Mouse (Mus musculus): ENCODE measurements around the gene Rora. TPM values are rescaled to one million over a fixed set of nuclear protein-coding genes. Genes with fewer than 3 reads are reported as not detected.
A peak's percentile ranks its signal among the peaks of the same experiment; 100 is the strongest.

The Rora gene
- total RNA-seq, 2 experiments from 2014 or later: 0.38 to 2.1 TPM

DNA sequence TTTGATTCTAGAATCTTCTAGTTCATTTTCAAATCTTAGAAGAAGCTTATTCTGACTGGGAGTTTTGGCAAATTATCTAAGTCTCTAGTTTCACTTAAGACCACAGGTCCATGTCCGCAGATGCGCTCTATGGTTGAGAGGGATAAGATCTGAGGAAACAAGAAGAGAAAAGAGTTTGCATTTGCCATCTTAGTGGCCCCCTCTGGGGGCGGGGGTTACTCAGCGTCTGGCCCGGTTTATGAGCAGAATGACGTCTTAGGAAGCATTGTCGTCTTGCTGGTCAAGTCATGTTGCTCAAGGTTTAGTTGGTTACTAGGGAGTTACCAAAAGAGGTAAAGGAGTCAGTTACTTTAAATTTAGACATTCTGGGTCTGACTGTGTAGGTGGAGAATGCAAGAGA lies 686.8 kb downstream of the Rora start:
- no peak for ATAC-seq (replicated peaks; ENCODE audit: low FRiP score, poor library complexity, severe bottlenecking)

DNA sequence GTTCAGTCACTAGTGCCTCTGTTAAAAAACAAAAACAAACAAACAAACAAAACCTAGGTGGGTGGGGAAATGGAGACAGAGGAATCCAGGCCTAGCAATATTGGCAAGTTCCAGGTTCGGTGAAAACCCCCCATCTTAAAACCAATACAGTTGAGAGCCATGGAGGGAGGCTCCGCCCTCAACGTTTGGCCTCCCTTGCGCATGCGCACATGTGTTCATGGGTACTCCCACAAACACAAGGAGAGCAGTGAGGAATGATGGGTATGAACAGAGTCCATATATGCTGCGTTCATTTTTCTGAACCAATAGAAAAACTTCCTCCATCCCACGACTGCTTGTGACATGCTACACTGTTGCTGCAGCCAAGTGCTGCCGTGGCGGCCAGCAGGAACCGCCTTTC lies 690.3 kb downstream of the Rora start:
- no peak for ATAC-seq (replicated peaks; ENCODE audit: low FRiP score, poor library complexity, severe bottlenecking)

DNA sequence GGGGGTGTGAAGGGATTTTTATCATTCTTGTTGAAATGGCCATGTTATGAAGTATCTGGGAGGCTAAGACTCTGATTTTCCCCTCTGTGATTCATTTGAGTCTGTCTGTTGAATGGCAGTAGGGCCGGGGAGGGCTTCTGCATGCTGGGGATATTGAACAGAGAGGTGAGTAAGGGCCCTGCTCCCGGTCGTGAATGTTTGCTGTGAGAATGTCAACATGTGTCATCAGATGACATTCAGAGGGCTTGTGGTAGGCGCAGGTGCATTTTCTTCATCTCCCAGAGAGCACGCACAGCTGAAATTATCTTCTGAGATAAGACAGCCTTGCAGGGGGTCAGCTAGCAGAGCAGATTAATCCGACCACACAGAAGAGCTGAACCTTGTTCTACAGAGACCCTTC lies 692.0 kb downstream of the Rora start:
- ATAC-seq (replicated peaks; ENCODE audit: low FRiP score, poor library complexity, severe bottlenecking): no peak

DNA sequence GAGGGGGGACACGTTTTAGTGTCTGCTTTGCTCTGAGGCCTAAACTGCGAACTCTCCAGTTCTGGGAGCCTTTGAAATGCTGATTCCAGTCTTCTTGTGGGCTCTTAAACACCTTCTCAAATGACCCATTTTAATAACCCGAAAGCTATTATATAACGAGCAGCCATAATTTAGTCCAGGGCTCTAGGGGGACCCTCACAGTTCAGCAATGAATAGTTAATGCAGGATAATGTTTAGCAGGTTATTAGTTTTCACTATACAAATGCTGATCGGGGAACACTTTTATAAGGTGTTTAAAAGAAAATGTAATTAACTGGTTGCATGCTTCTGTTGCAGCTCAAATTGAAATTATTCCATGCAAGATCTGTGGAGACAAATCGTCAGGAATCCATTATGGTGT lies 694.2 kb downstream of the Rora start:
- no peak for ATAC-seq (replicated peaks; ENCODE audit: low FRiP score, poor library complexity, severe bottlenecking)

DNA sequence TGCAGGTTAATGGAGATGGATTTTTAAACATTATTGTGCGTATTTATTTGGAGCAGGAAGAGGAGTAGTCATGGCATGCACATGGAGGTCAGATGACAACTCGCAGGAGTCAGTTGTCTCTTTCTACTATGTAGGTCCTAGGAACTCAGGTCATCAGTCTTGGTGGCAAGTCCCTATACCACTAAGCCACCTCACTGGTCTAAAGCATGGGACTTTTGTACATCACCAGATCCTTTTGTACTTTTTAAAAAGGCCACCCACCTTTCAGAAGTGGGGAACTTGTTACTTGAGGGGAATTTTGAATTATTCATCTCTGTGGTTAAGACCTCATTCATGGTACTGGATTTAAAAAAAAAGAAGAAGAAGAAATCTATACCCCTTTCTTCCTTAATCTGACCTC lies 696.0 kb downstream of the Rora start:
- ATAC-seq (replicated peaks; ENCODE audit: low FRiP score, poor library complexity, severe bottlenecking): no peak

DNA sequence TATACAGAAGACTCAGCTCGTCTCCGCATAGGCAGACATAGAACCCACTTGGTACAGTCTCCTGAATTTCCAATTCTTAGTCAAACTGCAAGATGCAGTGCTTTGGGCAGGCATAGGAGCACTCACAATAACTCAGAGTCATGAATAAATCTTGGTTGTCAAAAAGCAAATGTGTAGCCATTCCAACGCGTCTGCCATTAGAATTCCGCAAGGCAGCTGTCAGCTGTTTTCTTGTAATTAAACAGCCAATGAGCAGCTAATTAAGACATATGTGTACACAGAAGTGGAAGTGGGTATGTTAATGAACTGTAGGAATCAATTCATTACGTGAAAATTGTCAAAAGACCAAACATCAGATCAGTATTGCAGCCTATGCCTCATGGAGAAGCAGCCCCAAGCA lies 700.6 kb downstream of the Rora start:
- ATAC-seq (replicated peaks; ENCODE audit: low FRiP score, poor library complexity, severe bottlenecking): no peak

DNA sequence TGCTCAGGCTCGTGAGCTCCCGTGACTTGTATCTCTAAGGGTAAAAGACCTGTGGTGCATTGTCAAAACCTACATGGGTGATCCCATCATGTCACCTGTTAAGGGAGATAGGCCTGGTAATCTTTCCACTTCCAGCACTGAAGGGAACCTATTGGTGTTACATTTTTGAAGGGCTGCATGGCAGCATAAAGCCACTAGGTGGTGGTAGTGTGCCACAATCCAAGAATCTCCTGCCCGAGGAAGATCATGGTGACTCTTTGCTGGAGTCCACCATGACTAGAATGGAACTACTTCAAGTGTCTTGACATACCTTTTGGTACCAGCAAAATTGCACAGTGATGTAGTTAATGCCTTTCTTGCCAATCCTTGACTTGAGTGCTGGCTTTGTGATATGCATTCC lies 704.2 kb downstream of the Rora start:
- no peak; the same call in 1 of the 2 replicates for ATAC-seq (replicated peaks; ENCODE audit: low FRiP score, poor library complexity, severe bottlenecking)

DNA sequence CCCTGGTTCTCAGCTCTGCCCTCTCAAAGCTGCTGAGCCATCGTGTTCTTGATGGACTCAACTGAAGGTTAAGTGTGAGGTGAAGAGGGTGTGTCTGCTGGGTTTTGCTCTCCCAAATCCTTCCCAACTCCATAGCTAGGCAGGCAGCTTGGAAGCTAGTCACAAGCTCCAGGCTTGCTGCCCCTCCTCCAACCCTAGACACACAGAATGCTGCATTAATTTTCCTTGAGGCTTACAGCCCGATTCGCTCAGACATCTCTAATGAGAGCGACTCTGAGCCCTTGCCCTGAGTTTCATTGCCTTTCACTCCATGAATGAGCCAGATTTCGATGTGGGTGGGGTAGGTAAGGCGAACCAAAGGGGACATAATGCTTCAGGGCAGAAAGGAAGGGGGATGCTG lies 705.2 kb downstream of the Rora start:
- ATAC-seq (replicated peaks; ENCODE audit: low FRiP score, poor library complexity, severe bottlenecking): no peak

DNA sequence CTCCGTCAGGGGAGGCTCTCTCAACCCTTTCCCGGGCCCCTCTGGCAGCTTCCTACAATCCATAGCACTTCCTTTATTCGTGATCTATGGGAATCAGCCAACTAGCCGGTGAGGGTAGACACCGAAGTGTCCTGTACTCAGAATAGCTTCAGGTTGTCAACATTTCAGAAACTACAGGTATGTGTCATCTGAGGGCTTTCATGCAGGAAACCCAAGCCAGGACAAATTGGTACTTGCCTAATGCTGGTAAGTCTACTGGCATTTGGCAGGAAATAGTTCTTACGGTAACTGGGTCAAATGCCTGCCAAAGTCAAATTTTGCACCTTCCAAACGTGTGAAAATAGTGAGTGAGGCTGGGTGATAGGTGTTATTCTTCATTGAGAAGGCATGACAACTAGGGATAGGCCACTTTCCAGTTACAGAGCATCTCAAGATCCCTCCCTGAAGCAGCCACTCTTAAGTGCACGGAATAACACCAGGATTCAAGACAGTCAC lies 708.4 kb downstream of the Rora start:
- ATAC-seq (replicated peaks; ENCODE audit: low FRiP score, poor library complexity, severe bottlenecking): no peak

DNA sequence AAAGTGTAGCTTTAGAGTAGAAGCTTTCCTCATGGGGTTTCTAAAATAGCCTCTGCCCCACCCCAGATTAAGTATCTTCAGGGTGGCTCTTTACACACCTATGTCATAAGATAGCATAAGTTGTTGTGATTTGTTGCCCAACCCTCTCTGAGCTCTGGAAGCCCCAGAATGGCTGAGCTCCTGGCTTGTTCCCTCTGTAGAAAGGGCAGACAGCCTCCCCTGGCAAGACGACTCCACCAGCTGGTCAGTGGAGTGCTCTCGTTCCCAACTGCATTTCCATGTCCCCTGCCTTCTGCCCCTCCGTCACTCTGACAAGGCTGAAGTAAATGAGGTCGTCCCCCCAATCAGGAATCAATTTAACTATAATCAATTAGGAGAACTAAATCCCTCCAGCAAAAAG lies 709.2 kb downstream of the Rora start:
- no peak for ATAC-seq (replicated peaks; ENCODE audit: low FRiP score, poor library complexity, severe bottlenecking)

DNA sequence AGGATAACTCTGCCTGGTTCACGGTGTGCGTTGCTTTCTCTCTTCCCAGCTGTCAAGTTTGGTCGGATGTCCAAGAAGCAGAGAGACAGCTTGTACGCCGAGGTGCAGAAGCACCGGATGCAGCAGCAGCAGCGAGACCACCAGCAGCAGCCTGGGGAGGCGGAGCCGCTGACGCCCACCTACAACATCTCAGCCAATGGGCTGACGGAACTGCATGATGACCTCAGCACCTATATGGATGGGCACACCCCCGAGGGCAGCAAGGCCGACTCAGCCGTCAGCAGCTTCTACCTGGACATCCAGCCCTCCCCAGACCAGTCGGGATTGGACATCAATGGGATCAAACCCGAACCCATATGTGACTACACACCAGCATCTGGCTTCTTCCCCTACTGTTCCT lies 710.5 kb downstream of the Rora start:
- ATAC-seq (replicated peaks; ENCODE audit: low FRiP score, poor library complexity, severe bottlenecking): no peak

DNA sequence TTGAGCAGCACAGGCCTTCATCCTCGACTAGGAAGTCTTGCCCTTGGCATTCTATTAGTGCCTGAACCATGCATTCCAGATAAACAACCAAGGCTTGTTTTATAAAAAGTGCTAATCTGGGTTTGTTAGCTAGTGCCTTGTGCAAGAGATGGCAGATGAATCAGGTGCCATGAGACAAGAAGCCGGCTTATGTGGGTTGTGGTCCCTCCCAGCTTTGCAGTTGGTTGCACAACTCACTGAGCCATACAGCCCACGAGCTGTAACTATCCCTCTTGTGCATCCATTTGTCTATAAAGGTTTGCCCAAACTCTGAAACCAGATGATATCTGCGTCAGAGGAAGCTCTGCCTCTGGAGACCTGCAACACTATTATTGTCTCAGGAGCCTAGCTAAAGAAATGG lies 713.5 kb downstream of the Rora start:
- no peak for ATAC-seq (replicated peaks; ENCODE audit: low FRiP score, poor library complexity, severe bottlenecking)

DNA sequence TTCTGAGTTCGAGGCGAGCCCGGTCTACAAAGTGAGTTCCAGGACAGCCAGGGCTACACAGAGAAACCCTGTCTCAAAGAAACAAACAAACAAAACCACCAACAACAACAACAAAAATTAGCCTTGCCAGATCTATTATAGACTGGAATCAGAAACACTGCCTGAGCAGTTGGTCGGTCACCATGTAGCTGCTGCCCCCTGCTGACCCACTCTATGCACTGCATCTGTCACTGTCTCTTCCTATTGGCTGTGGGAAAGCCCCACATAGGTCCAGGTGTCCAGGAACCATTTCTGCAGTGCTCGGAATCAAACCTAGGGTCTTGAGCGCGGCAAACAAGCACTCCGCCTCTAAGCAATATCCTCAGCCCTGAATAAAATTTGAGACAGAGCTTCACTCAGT lies 714.5 kb downstream of the Rora start:
- ATAC-seq (replicated peaks; ENCODE audit: low FRiP score, poor library complexity, severe bottlenecking): peak; percentile 63; the same call in 1 of the 2 replicates

DNA sequence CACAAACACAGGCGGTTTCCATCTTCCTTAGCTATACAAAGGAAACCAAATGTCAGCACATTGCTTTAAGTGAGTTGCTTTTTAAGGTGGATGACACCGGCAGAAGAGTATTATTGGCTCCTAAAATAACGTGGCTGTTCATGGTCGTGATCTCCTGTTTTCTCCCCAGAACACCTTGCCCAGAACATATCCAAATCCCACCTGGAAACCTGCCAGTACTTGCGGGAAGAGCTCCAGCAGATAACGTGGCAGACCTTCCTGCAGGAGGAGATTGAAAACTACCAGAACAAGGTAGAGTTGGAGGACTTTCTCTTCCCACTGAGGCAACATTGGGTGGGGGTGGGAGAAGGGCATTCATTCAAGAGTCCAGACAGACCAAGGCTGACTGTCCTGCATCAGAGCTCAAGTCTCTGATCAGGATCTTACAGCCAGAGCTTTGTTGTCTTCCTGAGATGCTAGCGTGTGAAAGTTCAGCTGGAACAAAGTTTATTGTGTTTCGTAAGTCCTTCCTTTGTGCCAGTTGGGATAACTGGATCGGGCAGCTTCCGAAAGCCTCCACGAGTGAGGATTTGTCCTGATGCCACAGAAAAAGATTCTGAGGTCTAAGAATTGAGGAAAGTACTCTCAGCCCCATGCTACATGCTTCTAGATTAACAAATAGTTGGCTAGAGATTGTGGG lies 717.6 kb downstream of the Rora start:
- no peak for ATAC-seq (replicated peaks; ENCODE audit: low FRiP score, poor library complexity, severe bottlenecking)

DNA sequence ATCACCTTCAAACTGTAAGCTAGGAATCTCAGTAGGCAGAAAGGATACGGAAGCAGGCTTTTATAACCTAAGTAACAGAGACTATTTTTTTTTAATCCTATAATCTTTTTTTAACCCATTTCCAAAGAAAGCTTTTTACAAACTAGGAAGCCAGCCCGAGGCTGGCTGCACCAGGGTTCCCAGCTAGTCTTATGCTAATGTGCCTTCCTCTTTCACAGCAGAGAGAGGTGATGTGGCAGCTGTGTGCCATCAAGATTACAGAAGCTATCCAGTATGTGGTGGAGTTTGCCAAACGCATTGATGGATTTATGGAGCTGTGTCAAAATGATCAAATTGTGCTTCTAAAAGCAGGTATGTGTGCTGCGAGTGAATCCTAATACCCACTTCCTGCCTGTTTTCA lies 719.3 kb downstream of the Rora start:
- no peak for ATAC-seq (replicated peaks; ENCODE audit: low FRiP score, poor library complexity, severe bottlenecking)

DNA sequence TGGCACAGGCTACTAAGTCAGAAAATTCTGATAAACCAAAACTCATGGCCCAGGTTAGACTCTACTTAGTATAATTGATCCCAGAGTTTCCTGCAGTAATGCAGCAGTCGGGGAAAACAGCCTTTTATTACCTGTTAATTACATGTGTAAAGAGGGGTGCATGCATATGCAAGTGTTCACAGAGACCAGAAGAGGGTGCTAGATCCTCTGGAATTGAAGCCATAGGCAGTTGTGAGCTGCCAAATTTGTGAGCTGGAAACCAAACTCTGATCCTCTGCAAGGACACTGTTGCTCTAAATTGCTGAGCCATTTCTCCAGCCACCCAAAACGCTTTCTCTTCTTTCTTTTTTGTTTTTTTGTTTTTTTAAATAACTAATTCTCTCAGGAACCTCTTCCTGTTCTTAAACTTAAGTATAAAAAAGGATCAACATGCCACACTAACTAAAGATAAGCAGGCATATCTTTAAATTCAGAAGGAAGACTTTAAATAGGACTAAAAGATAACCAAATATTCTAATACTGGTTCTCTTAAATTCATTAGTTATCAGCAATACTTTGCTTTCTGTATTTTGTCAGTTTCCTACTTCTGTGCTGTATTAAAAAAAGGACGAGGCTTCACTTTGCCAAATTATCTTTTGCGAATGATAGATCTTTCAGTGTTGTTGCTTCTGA lies 723.5 kb downstream of the Rora start:
- ATAC-seq (replicated peaks; ENCODE audit: low FRiP score, poor library complexity, severe bottlenecking): no peak

DNA sequence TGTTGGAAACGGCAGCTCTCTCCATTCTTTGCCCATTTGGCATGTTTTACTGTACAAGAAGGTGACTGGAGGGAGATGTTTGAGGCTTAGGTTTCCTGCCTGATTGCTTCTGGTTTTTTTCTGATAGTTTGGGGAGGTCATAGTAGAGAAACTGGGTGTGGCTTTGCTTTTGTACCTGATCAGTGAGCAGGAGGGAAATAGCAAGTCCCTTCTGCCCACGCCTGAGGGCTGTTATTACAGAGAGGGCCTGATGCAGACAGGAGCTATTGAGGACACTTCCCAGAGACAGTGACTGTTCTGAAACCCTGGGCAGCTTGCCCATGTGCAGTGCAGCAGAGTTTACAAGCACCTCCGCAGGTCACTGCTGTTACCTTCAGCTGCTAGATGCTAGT lies 724.1 kb downstream of the Rora start:
- ATAC-seq (replicated peaks; ENCODE audit: low FRiP score, poor library complexity, severe bottlenecking): no peak

DNA sequence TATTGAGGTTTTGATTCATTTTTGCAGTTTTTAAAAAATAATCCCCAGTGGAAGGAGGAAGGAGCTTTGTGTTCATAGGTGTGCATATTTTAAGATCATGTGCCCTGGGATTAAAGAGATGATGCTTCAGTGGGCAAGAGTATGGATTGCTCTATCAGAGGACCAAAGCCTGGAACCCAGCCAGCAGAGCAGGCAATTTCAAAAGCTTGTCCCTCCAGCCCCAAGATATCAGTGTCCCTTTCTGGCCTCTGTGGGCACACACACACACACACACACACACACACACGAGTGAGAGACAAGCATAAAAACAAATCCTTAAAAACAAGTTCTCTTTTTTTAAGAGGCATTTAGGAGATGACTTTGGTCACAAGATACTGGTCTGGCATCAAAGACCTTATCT lies 727.0 kb downstream of the Rora start:
- ATAC-seq (replicated peaks; ENCODE audit: low FRiP score, poor library complexity, severe bottlenecking): no peak

DNA sequence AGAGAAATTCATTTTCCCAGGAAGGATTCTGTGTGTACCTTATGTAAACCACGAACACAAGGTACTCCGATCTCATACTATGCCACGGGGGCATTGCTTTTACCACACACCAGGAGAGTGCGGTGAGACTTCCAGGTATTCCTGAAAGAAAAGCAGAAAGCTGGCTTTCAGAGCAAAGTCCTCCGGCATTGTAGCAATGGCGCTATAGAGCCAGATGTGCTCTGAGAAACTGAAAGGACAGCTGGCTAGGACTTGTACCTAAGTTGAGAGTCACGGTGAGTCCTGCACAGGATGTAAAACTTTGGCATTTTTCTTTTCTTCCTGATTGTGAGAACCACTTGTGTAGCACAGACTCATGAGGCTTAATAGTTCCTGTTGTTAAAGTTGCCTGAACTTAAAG lies 728.2 kb downstream of the Rora start:
- no peak for ATAC-seq (replicated peaks; ENCODE audit: low FRiP score, poor library complexity, severe bottlenecking)

DNA sequence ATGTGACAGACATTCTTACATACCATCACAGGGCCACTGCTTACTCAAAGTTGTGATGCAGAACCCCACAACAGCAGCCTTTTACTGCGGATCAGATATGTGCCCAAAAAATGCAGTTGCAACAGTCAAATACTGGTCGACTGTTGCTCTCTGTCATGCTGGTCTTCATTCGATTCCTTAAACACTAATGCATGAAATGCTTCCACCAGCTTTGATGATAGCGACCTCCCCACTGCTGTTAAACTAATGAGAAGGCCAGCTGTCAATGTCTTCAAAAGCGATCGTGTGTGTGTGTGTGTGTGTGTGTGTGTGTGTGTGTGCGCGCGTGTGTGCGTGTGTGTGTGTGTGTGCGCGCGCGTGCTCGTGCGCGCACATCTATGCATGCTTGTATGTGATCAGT lies 730.9 kb downstream of the Rora start:
- no peak for ATAC-seq (replicated peaks; ENCODE audit: low FRiP score, poor library complexity, severe bottlenecking)

DNA sequence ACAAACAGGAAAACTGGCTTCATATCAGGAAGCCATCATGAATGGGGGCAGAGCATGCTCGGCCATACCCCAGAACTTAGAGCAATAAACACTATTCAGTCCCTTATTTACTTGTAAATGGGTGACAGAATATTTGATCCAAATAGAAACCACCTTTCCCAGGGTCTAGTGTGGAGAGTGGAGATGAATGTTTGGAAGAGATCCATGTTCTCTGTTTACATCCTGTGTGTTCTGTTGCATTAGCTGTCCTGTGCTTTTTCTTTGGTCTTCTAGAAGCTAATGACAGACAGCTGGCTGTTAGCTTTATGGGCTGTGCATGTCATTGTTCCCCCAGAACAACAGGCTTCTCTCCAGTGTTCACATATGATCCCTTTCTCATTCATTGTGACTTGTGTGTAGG lies 731.3 kb downstream of the Rora start:
- no peak for ATAC-seq (replicated peaks; ENCODE audit: low FRiP score, poor library complexity, severe bottlenecking)

DNA sequence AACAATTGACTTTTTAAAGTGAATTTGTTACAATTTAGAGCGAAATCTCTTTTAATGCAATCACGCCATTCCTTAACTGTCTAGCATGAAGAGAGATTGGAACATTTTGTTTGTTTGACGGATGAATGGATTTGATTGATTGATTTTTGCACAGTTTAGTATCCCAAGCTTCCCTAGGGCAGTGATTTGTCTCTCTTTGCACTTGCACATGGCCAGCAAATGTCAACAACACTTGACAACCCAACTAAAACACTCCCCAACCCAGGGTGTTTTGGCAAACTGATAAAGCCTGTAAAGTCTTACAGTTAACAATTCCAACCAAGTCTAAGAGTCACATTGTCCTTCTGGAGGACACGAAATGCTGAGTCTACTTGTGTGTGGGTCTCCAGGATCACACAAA lies 733.7 kb downstream of the Rora start:
- ATAC-seq (replicated peaks; ENCODE audit: low FRiP score, poor library complexity, severe bottlenecking): no peak
